Mouse (Mus musculus) liver, adult 2 months (tissue): ENCODE measurements at regions not wholly inside any gene's neighbourhood (a gene's known extent, or its start where the extent isn't known, plus 50 kb on each side); places are given as distances from the start of the nearest gene placed in this dataset.

ENCODE experiments used
- CTCF ChIP-seq: fragments of 200-500 bp; IDR thresholded peaks from 2 replicates; pipeline ENCODE4 v1.5.1; 2011; ENCODE audit warnings: low read depth, low read length, control low read depth
- POLR2A ChIP-seq: fragments of 200-500 bp; IDR thresholded peaks from 2 replicates; pipeline ENCODE4 v1.6.1; 2011; ENCODE audit warnings: low read length, control low read depth; ENCODE audit not compliant: insufficient read depth; ENCODE audit errors: extremely low read depth

DNA sequence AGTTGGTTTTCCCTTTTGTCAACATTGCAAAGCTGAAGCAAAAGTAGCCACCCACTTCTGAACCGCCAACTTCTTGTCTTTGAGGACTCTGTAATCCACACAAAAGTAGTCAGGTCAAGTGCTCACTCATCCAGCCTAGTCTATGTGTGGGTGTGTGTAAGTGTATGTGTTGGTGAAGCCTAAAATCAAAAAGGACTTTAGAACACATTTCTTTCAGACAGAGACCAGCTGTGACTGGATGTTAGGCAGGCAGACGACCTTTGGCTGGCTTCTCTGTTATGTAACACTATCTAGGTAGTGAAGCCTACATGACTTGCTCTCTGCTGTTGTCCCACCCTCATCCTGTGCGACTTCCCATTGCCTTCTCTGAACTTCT is 67.3 kb upstream of the Sesn3 start:
- TF ChIP-seq CTCF (no peak), POLR2A (no peak)
